Mouse (Mus musculus) olfactory bulb, adult 2 months (tissue): ENCODE measurements around the gene 1700080E11Rik.
"Not testable (repeated sequence)": the region's sequence is repeated elsewhere in the genome, so short reads cannot be mapped to it uniquely, and the experiment has no call there.

Source experiments
- CTCF ChIP-seq: fragments of 200-500 bp; IDR thresholded peaks from 2 replicates; pipeline ENCODE4 v1.5.1; 2012; ENCODE audit warnings: low read depth, mild to moderate bottlenecking, low read length, moderate library complexity; ENCODE audit not compliant: insufficient read depth
- POLR2A ChIP-seq: fragments of 200-500 bp; IDR thresholded peaks from 2 replicates; pipeline ENCODE4 v1.6.1; 2012; ENCODE audit warnings: mild to moderate bottlenecking, low read depth, low read length, moderate library complexity; ENCODE audit not compliant: insufficient read depth

- TF ChIP-seq CTCF, POLR2A: not testable (repeated sequence)
Observed at GRCm38 (mm10) chr9:105125206-105125605, 19.7 kb downstream of the 1700080E11Rik start.
